Mouse (Mus musculus) midbrain, embryonic 11.5 days (tissue): ENCODE data around the gene Ccdc87. TPM values are rescaled to one million over a fixed set of nuclear protein-coding genes. Genes with fewer than 3 reads are reported as not detected.

Experiments
- ATAC-seq: fragments of 200-750 bp; cut with Nextera tagmentation; 2 replicates; pipeline ENCODE4 v1.8.0; 2017; ENCODE audit warnings: moderate TSS enrichment, moderate library complexity; ENCODE audit not compliant: low FRiP score
- DNase-seq: peaks from one replicate; pipeline ENCODE4 v3.0.0; 2015; ENCODE audit warnings: low spot score; ENCODE audit errors: missing footprints
- H3K27ac ChIP-seq: fragments of 300-500 bp; sonication (generic); 2 replicates; pipeline ENCODE4 v1.5.1; 2014; ENCODE audit warnings: low read depth, low read length
- H3K27me3 ChIP-seq: fragments of 300-500 bp; sonication (generic); 2 replicates; pipeline ENCODE4 v1.6.1; 2014; ENCODE audit warnings: mild to moderate bottlenecking, low read length, moderate library complexity, mixed read lengths; ENCODE audit not compliant: control insufficient read depth, insufficient read depth
- H3K36me3 ChIP-seq: fragments of 300-500 bp; sonication (generic); 2 replicates; pipeline ENCODE4 v1.6.1; 2014; ENCODE audit warnings: mild to moderate bottlenecking, low read length, moderate library complexity, mixed read lengths; ENCODE audit not compliant: control insufficient read depth, insufficient read depth
- H3K4me1 ChIP-seq: fragments of 300-500 bp; sonication (generic); 2 replicates; pipeline ENCODE4 v1.6.1; 2014; ENCODE audit warnings: low read length; ENCODE audit not compliant: control insufficient read depth, insufficient read depth
- H3K4me2 ChIP-seq: fragments of 300-500 bp; sonication (generic); 2 replicates; pipeline ENCODE4 v1.6.1; 2014; ENCODE audit warnings: mild to moderate bottlenecking, moderate library complexity
- H3K4me3 ChIP-seq: fragments of 300-500 bp; sonication (generic); 2 replicates; pipeline ENCODE4 v1.5.1; 2014; ENCODE audit warnings: low read depth, low read length
- H3K9ac ChIP-seq: fragments of 300-500 bp; sonication (generic); 2 replicates; pipeline ENCODE4 v1.6.1; 2014; ENCODE audit warnings: low read length
- H3K9me3 ChIP-seq: fragments of 300-500 bp; sonication (generic); 2 replicates; pipeline ENCODE4 v1.6.1; 2016; ENCODE audit warnings: low read length; ENCODE audit not compliant: control insufficient read depth
- WGBS: fragments of 180-500 bp; shearing (Covaris S2); extraction: QIAGEN DNeasy Blood & Tissue Kit; methylation state at CpG from one replicate; pipeline ENCODE4 v1.1.7; 2014; 5-methylcytosine and 5-hydroxymethylcytosine counted together
- polyA plus RNA-seq: library from polyadenylated mRNA; unstranded; fragments of >200 nt; fragmentation: Nextera tagmentation; extraction: Ambion mirVana; gene quantifications from 2 replicates; pipeline ENCODE4 v1.2.1, GENCODE M21; 2014

The Ccdc87 gene
- polyA plus RNA-seq, 1 experiment from 2014 or later: 0.11 TPM

DNA sequence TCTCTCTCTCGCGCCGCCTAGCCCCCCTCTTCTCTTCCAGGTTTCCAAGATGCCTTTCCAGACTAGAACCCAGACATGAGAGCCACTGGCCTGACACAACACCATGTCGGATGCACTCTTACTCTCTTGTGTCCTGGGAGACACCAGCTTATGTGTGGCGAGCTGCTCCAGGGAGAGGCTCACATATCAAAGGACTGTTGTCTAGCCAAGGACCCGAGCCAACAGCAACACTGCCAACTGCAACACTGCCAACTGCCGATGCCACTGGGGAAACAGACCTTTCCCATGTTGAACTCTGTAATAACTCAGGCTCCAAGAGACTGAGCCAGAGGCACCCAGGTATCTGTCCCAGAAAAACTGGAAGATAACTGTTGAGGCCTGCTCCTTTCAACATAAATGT is 10.0 kb upstream of the Ccdc87 start:
- Histone ChIP-seq H3K4me2 (no peak overlapping the region), H3K4me3 (no peak overlapping the region), H3K27me3 (no peaks in the 10 kb centered on the region), H3K27ac (no peak overlapping the region), H3K9me3 (no peaks in the 10 kb centered on the region), H3K4me1 (no peaks in the 10 kb centered on the region), H3K36me3 (peaks cover 2% of the 10 kb centered on the region; the same call in 1 of the 2 replicates), H3K9ac (no peak overlapping the region)
- WGBS: 67% methylated on average over 7 of the region's 7 CpGs
- ATAC-seq: no peak
- no peak for DNase-seq

DNA sequence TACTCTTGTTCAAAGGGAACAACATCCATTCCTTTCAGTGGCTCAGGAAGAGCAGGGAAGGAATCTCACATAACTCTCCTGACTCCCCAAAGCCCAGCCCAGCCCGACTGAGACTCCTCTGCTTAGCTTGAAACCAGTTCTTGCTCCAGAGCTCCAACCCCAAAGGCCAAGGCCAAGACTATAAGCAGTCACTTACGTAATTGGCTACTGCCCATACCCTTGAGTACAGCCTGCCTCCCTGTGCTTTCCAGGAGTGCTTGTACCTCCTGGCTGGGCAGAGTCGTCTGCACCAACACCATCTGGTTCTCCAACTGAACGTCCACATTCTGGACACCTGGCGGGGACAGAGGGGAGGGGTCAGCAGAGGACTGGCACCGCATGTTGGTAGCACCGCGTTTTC is 5.2 kb upstream of the Ccdc87 start:
- ATAC-seq: no peak
- Histone ChIP-seq H3K4me3 (no peak overlapping the region), H3K36me3 (no peaks in the 10 kb centered on the region), H3K4me2 (no peak overlapping the region), H3K4me1 (peaks cover 9% of the 10 kb centered on the region), H3K27ac (no peak overlapping the region), H3K27me3 (no peaks in the 10 kb centered on the region), H3K9ac (no peak overlapping the region), H3K9me3 (no peaks in the 10 kb centered on the region)
- no peak for DNase-seq
- WGBS: 92% methylated on average over 8 of the region's 8 CpGs

DNA sequence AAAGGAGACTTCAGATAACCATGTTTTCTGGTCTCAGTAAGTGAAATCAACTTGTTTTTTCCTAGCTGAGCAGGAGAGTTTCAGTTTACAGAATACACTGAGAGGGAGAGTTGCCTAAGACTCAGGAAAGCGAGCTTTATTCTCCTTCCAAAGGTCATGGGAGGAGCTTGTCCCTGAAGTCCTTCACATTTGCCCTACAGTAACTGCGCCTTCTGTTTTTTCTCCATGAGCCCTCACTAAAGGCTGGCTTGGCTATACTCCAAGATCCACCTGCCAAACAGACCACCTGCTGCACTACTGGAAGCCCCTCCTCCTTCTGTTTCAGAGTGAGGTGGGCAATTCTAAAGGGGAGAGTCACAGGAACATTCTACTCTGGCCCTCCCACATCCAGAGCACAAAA is 3.1 kb upstream of the Ccdc87 start:
- DNase-seq (no peak), ATAC-seq (no peak)
- Histone ChIP-seq H3K4me2 (no peak overlapping the region), H3K4me1 (peaks cover 9% of the 10 kb centered on the region), H3K27me3 (peaks cover 11% of the 10 kb centered on the region), H3K36me3 (no peaks in the 10 kb centered on the region), H3K27ac (no peak overlapping the region), H3K9ac (no peak overlapping the region), H3K9me3 (no peaks in the 10 kb centered on the region), H3K4me3 (no peak overlapping the region)
- WGBS: 87% methylated on average over 2 of the region's 2 CpGs

DNA sequence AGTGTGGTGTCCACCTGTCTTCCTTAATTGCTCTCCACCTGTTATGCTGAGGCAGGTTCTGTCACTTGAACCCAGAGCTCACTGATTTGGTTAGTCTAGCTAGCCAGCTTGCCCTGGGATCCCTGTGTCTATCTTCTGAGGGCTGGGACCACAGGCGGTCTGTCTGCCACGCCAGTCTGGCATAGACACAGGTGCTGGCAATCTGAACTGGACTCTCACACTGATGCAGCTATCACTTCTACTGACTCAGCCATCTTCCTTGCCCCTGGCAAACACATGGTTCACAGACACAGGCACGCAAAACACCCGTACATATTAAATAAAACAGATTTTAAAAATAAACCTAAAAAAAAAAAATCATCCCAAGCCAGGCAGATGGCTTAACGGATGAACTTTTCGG is 2.1 kb upstream of the Ccdc87 start:
- peaks cover 9% of the 10 kb centered on the region for H3K4me1 ChIP-seq
- 91% methylated on average over 6 of the region's 6 CpGs for WGBS
- DNase-seq: no peak
- peaks cover 11% of the 10 kb centered on the region for H3K27me3 ChIP-seq
- no peaks in the 10 kb centered on the region for H3K36me3 ChIP-seq
- no peaks in the 10 kb centered on the region for H3K9me3 ChIP-seq
- ATAC-seq: no peak
- H3K4me3 ChIP-seq: no peak overlapping the region
- H3K9ac ChIP-seq: no peak overlapping the region
- no peak overlapping the region for H3K4me2 ChIP-seq
- no peak overlapping the region for H3K27ac ChIP-seq

GRCm38 (mm10) chr19:4838526-4839140 is 533 bp upstream of the Ccdc87 start:
- no peaks in the 10 kb centered on the region for H3K9me3 ChIP-seq
- H3K4me1 ChIP-seq: peaks cover 9% of the 10 kb centered on the region
- DNase-seq: no peak
- peak overlapping the region; percentile 68 for H3K4me2 ChIP-seq
- ATAC-seq: no peak
- H3K36me3 ChIP-seq: no peaks in the 10 kb centered on the region
- H3K27me3 ChIP-seq: peaks cover 11% of the 10 kb centered on the region
- peak overlapping the region; percentile 43 for H3K4me3 ChIP-seq
- peak overlapping the region; percentile 71 for H3K9ac ChIP-seq
- 38% methylated on average over 10 of the region's 10 CpGs for WGBS
- H3K27ac ChIP-seq: no peak overlapping the region

DNA sequence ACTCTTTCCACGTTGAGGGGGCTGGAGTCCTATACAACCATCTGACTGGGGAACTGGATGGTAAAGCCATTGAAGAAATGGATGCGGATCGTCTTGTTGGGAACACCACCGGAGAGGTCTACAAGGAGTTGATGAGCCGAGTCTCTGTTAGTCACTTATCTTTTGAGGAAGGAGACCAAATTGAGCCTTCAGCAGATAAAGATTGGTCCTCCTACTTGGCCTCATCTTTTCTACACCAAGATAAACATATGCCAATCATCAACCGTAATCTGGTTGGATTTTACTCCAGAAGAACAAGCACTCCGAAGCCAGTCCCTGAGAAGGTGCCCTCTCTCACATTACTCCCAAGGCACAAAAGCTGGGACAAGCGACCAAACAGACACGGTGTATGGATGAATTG is 1.7 kb downstream of the Ccdc87 start:
- Histone ChIP-seq H3K9ac (no peak overlapping the region), H3K4me1 (peaks cover 9% of the 10 kb centered on the region), H3K4me2 (no peak overlapping the region), H3K27ac (no peak overlapping the region), H3K9me3 (no peaks in the 10 kb centered on the region), H3K27me3 (peaks cover 11% of the 10 kb centered on the region), H3K4me3 (no peak overlapping the region), H3K36me3 (no peaks in the 10 kb centered on the region)
- 88% methylated on average over 9 of the region's 9 CpGs for WGBS
- no peak for ATAC-seq
- DNase-seq: no peak

DNA sequence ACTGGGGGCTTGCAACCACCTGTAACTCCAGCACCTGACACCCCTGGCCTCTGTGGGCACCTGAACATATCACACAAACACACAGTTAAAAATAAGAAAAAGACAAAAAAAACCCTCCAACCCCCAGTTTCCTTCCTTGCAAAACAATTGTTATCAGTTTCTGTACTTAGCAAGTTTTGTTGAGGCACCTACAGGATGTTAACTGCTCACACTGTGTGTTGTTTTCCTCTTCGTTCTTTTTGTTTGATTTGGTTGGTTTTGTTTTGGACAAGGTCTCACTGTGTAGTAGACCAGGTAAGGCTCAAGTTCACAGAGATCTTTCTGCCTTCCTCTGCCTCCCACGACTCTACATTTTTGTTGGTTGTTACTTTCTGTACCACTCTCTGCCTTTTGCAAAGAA is 3.4 kb downstream of the Ccdc87 start:
- H3K36me3 ChIP-seq: no peaks in the 10 kb centered on the region
- no peak overlapping the region for H3K4me2 ChIP-seq
- peaks cover 11% of the 10 kb centered on the region for H3K27me3 ChIP-seq
- no peak overlapping the region for H3K27ac ChIP-seq
- H3K4me3 ChIP-seq: no peak overlapping the region
- no peak for DNase-seq
- ATAC-seq: no peak
- 67% methylated on average over 2 of the region's 2 CpGs for WGBS
- no peaks in the 10 kb centered on the region for H3K9me3 ChIP-seq
- H3K9ac ChIP-seq: no peak overlapping the region
- peaks cover 9% of the 10 kb centered on the region for H3K4me1 ChIP-seq

DNA sequence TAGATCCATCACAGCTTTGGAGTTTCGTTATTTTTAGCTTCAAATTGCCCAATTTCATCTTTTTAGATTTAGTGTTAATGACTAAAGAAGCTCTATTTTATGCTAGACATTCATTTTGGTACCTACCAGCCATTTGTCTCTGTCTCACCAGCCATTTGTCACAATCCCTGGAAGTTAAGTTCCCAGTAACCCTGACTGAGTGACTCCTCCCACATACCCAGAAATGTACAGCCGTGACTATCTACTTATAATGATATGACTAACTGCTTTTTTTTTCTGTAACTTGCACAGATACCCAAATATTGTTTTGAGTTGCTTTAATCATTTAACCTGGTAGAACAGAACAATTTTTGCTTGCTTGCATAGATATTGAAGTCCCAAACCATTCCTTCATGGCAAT is 6.7 kb downstream of the Ccdc87 start:
- 76% methylated on average over 2 of the region's 2 CpGs for WGBS
- Histone ChIP-seq H3K27ac (no peak overlapping the region), H3K9ac (no peak overlapping the region), H3K4me3 (no peak overlapping the region), H3K36me3 (no peaks in the 10 kb centered on the region), H3K4me1 (no peaks in the 10 kb centered on the region), H3K27me3 (peaks cover 2% of the 10 kb centered on the region; the same call in 1 of the 2 replicates), H3K4me2 (no peak overlapping the region), H3K9me3 (no peaks in the 10 kb centered on the region)
- DNase-seq (no peak), ATAC-seq (no peak)

DNA sequence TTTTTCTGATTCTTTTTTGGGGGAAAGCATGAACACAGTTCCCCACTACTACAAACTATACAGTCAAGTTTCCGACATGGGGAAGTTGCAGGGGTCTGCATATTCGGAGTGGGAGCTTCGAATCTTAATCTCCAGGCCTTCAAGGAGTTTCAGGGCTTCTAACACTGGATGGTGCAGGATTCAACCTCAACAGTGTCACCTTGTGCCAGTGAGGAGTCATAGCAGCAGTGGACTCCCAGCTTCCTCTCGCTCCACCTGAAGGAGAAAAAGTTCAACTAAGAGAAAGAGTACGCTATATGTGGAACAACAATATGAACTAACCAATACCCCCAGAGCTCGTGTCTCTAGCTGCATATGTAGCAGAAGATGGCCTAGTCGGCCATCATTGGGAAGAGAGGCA is 8.3 kb downstream of the Ccdc87 start:
- Histone ChIP-seq H3K4me2 (no peak overlapping the region), H3K36me3 (no peaks in the 10 kb centered on the region), H3K9ac (no peak overlapping the region), H3K27ac (no peak overlapping the region), H3K4me3 (no peak overlapping the region), H3K4me1 (no peaks in the 10 kb centered on the region), H3K27me3 (no peaks in the 10 kb centered on the region), H3K9me3 (no peaks in the 10 kb centered on the region)
- whole genome bisulfite sequencing: 37% methylated on average over 7 of the region's 7 CpGs
- no peak for DNase-seq
- no peak for ATAC-seq
